In genomic region chr1:91729246-91729645, GRCm38 (mm10) we compare ENCODE assay signal across 24 mouse cellular contexts.
DNase-seq lines count a peak whose midpoint lies in the region; ATAC-seq and TF ChIP-seq lines count a peak whose summit lies in the region.
"Had no signal": no experiment of that assay in that cellular context is flagged by ENCODE, and none has a peak within 500 bp of the region (broad histone marks: within the 10 kb centered on the region; RNA-seq: fewer than 3 reads in every experiment).

No protein-coding gene starts in this region.

- H3K27ac ChIP-seq in hindbrain, embryonic 11.5 days (ENCODE audit: low read depth, low read length) = no peak overlapping the region
- no peak overlapping the region for H3K27ac ChIP-seq in hindbrain, postnatal 0 days
- H3K27ac ChIP-seq in liver, embryonic 11.5 days (ENCODE audit: low read depth, low read length) = no peak overlapping the region
- no peak overlapping the region for H3K27ac ChIP-seq in liver, embryonic 12.5 days
- H3K27ac ChIP-seq: embryonic facial prominence, embryonic 12.5 days; forebrain, embryonic 13.5 days; heart, adult 2 months; hindbrain, embryonic 10.5 days had no signal

- H3K9me3 ChIP-seq in hindbrain, embryonic 11.5 days (ENCODE audit: control insufficient read depth, low read length) = no peaks in the 10 kb centered on the region
- H3K9me3 ChIP-seq in hindbrain, postnatal 0 days (ENCODE audit: low read length) = no peaks in the 10 kb centered on the region
- H3K9me3 ChIP-seq in liver, embryonic 11.5 days (ENCODE audit: control insufficient read depth, low read length) = no peaks in the 10 kb centered on the region
- H3K9me3 ChIP-seq in liver, embryonic 12.5 days (replicated peaks) = no peaks in the 10 kb centered on the region
- H3K9me3 ChIP-seq: embryonic facial prominence, embryonic 12.5 days; forebrain, embryonic 13.5 days; G1E; hindbrain, embryonic 10.5 days had no signal

- H3K27me3 ChIP-seq in hindbrain, embryonic 11.5 days (ENCODE audit: control insufficient read depth, insufficient read depth, low read length) = no peaks in the 10 kb centered on the region
- H3K27me3 ChIP-seq in hindbrain, postnatal 0 days (ENCODE audit: insufficient read depth, low read length) = no peaks in the 10 kb centered on the region
- H3K27me3 ChIP-seq in liver, embryonic 11.5 days (replicated peaks; ENCODE audit: control insufficient read depth, insufficient read depth, low read length) = no peaks in the 10 kb centered on the region
- H3K27me3 ChIP-seq in liver, embryonic 12.5 days (replicated peaks) = no peaks in the 10 kb centered on the region
- H3K27me3 ChIP-seq: embryonic facial prominence, embryonic 12.5 days had no signal

- no peak overlapping the region for H3K4me2 ChIP-seq in hindbrain, embryonic 11.5 days (replicated peaks; ENCODE audit: low read depth, low read length)
- H3K4me2 ChIP-seq in hindbrain, postnatal 0 days (ENCODE audit: low read depth, low read length) = no peak overlapping the region
- H3K4me2 ChIP-seq in liver, embryonic 11.5 days = no peak overlapping the region
- no peak overlapping the region for H3K4me2 ChIP-seq in liver, embryonic 12.5 days
- H3K4me2 ChIP-seq: embryonic facial prominence, embryonic 12.5 days; forebrain, embryonic 13.5 days; lung, embryonic 14.5 days had no signal

- H3K4me3 ChIP-seq in hindbrain, embryonic 11.5 days (ENCODE audit: low read depth, low read length) = no peak overlapping the region
- no peak overlapping the region for H3K4me3 ChIP-seq in hindbrain, postnatal 0 days (ENCODE audit: low read length)
- no peak overlapping the region for H3K4me3 ChIP-seq in liver, embryonic 11.5 days (ENCODE audit: low read depth, low read length)
- no peak overlapping the region for H3K4me3 ChIP-seq in liver, embryonic 12.5 days
- H3K4me3 ChIP-seq: embryonic facial prominence, embryonic 12.5 days; erythroblast, embryonic 14.5 days; forebrain, embryonic 13.5 days; heart, adult 2 months; hindbrain, embryonic 10.5 days had no signal

- peak; percentile 16 for DNase-seq in hindbrain, embryonic 11.5 days (ENCODE audit: low spot score)
- DNase-seq in hindbrain, postnatal 0 days (ENCODE audit: low spot score) = no peak
- peak; percentile 28 for DNase-seq in liver, embryonic 11.5 days (ENCODE audit: low spot score)
- DNase-seq in embryo, embryonic 11 days = peak; percentile 53
- DNase-seq in mesoderm, embryonic 11.5 days (ENCODE audit: low read depth, low spot score) = peak; percentile 53
- no peak for DNase-seq in layer of hippocampus, postnatal 10 days (ENCODE audit: low spot score in 2 of 2)
- DNase-seq: adrenal gland, postnatal 36 days; cerebellum, adult 18-20 months; cerebellum, postnatal 25 days; gastrocnemius, postnatal 14 days; heart, adult 2 months; lung, embryonic 14.5 days; lung, postnatal 36 days; right cerebral cortex, adult 18-20 months; thymus, postnatal 36 days had no signal

- H3K36me3 ChIP-seq in hindbrain, embryonic 11.5 days (ENCODE audit: control insufficient read depth, insufficient read depth, low read length) = no peaks in the 10 kb centered on the region
- no peaks in the 10 kb centered on the region for H3K36me3 ChIP-seq in hindbrain, postnatal 0 days (ENCODE audit: insufficient read depth, low read length)
- H3K36me3 ChIP-seq in liver, embryonic 11.5 days (ENCODE audit: control insufficient read depth, insufficient read depth, low read length) = no peaks in the 10 kb centered on the region
- H3K36me3 ChIP-seq in liver, embryonic 12.5 days = no peaks in the 10 kb centered on the region
- H3K36me3 ChIP-seq: embryonic facial prominence, embryonic 12.5 days; G1E; hindbrain, embryonic 10.5 days had no signal

- WGBS in hindbrain, embryonic 11.5 days = 58% methylated on average over 11 of the region's 11 CpGs
- 66% methylated on average over 11 of the region's 11 CpGs for WGBS in hindbrain, postnatal 0 days
- 70% methylated on average over 11 of the region's 11 CpGs for WGBS in liver, embryonic 11.5 days
- 67% methylated on average over 11 of the region's 11 CpGs for WGBS in liver, embryonic 12.5 days (ENCODE audit: insufficient replicate concordance)

- no peak for TF ChIP-seq CTCF in hindbrain, postnatal 0 days (IDR thresholded peaks at IDR 0.05; ENCODE audit: low read depth)

- 0 out of 2 replicates have a peak, but pooled peaks have one; percentile 27 for ATAC-seq in hindbrain, embryonic 11.5 days (ENCODE audit: low FRiP score)
- no peak for ATAC-seq in hindbrain, postnatal 0 days
- ATAC-seq in liver, embryonic 11.5 days (replicated peaks; ENCODE audit: low FRiP score) = no peak
- ATAC-seq in liver, embryonic 12.5 days = no peak
- ATAC-seq: activated CD4-positive, CD25-positive, alpha-beta regulatory T cell, adult 4 months; forebrain, embryonic 13.5 days; intestine, embryonic 16.5 days; midbrain, embryonic 16.5 days had no signal

- H3K9ac ChIP-seq in hindbrain, embryonic 11.5 days (ENCODE audit: low read depth, low read length) = no peak overlapping the region
- H3K9ac ChIP-seq in hindbrain, postnatal 0 days (replicated peaks; ENCODE audit: low read length) = no peak overlapping the region
- no peak overlapping the region for H3K9ac ChIP-seq in liver, embryonic 11.5 days (ENCODE audit: low read depth, low read length)
- no peak overlapping the region for H3K9ac ChIP-seq in liver, embryonic 12.5 days
- H3K9ac ChIP-seq: embryonic facial prominence, embryonic 12.5 days; forebrain, embryonic 13.5 days; lung, embryonic 14.5 days had no signal

- no peaks in the 10 kb centered on the region for H3K4me1 ChIP-seq in hindbrain, embryonic 11.5 days (replicated peaks; ENCODE audit: control insufficient read depth, insufficient read depth, low read length)
- H3K4me1 ChIP-seq in hindbrain, postnatal 0 days (ENCODE audit: insufficient read depth, low read length) = no peaks in the 10 kb centered on the region; the same call in 1 of the 2 replicates
- H3K4me1 ChIP-seq in liver, embryonic 11.5 days (replicated peaks; ENCODE audit: control insufficient read depth, insufficient read depth, low read length) = no peaks in the 10 kb centered on the region
- H3K4me1 ChIP-seq in liver, embryonic 12.5 days = no peaks in the 10 kb centered on the region
- H3K4me1 ChIP-seq: embryonic facial prominence, embryonic 12.5 days had no signal

Comparison
In these comparisons a context has a peak if more than half of its experiments do, and no peak if none do; other contexts are left out.
1. DNase-seq: peak in hindbrain, embryonic 11.5 days (single experiment), liver, embryonic 11.5 days (single experiment), embryo, embryonic 11 days (single experiment) and mesoderm, embryonic 11.5 days (single experiment); none in hindbrain, postnatal 0 days (single experiment) and layer of hippocampus, postnatal 10 days (0 of 2).